Mouse (Mus musculus) frontal cortex, postnatal 14 days (tissue): ENCODE measurements around the gene Megf6.

Source experiments
- DNase-seq, 2 experiments: peaks; one replicate each; pipeline ENCODE4 v3.0.0; 2022; ENCODE audit warnings: low spot score in 2 of 2

Megf6 gene

GRCm38 (mm10) chr4:154211459-154211858 is 40.9 kb downstream of the Megf6 start:
- no peak for DNase-seq

GRCm38 (mm10) chr4:154213586-154213985 is 43.1 kb downstream of the Megf6 start:
- no peak for DNase-seq

GRCm38 (mm10) chr4:154214075-154214474 is 43.5 kb downstream of the Megf6 start:
- no peak for DNase-seq

- DNase-seq, result no peak
These were observed 47.3 kb downstream of the Megf6 start for GRCm38 (mm10) chr4:154217711-154218350.

- DNase-seq, result no peak
These were observed 52.2 kb downstream of the Megf6 start for GRCm38 (mm10) chr4:154222773-154223172.

GRCm38 (mm10) chr4:154224267-154224969 is 53.9 kb downstream of the Megf6 start:
- no peak for DNase-seq

- no peak for DNase-seq
These were observed 54.4 kb downstream of the Megf6 start for GRCm38 (mm10) chr4:154224970-154225309.

GRCm38 (mm10) chr4:154226678-154227077 is 56.1 kb downstream of the Megf6 start:
- DNase-seq, result no peak

GRCm38 (mm10) chr4:154228336-154228735 is 57.8 kb downstream of the Megf6 start:
- no peak for DNase-seq

- DNase-seq, result no peak
These were observed 59.0 kb downstream of the Megf6 start for GRCm38 (mm10) chr4:154229569-154229968.

- DNase-seq, result no peak
These were observed 60.9 kb downstream of the Megf6 start for GRCm38 (mm10) chr4:154231380-154231779.

- DNase-seq, result no peak
These were observed 61.8 kb downstream of the Megf6 start for GRCm38 (mm10) chr4:154232295-154232694.

- no peak for DNase-seq
These were observed 65.5 kb downstream of the Megf6 start for GRCm38 (mm10) chr4:154236001-154236400.

GRCm38 (mm10) chr4:154236893-154237292 is 66.4 kb downstream of the Megf6 start:
- no peak for DNase-seq

GRCm38 (mm10) chr4:154237306-154237705 is 66.8 kb downstream of the Megf6 start:
- no peak for DNase-seq

GRCm38 (mm10) chr4:154239199-154239598 is 68.7 kb downstream of the Megf6 start:
- DNase-seq, result no peak

GRCm38 (mm10) chr4:154240608-154241007 is 70.1 kb downstream of the Megf6 start:
- DNase-seq, result no peak

GRCm38 (mm10) chr4:154245342-154245741 is 74.8 kb downstream of the Megf6 start:
- no peak for DNase-seq

- peak; percentile 23 to 38 for DNase-seq
These were observed 75.8 kb downstream of the Megf6 start for GRCm38 (mm10) chr4:154246115-154247040.

GRCm38 (mm10) chr4:154247207-154248091 is 76.9 kb downstream of the Megf6 start:
- DNase-seq, result no peak

- DNase-seq, result no peak
These were observed 77.7 kb downstream of the Megf6 start for GRCm38 (mm10) chr4:154248092-154248805.
